Mouse (Mus musculus): ENCODE data around the gene Sgcb.
"Not testable (repeated sequence)": the region's sequence is repeated elsewhere in the genome, so short reads cannot be mapped to it uniquely, and the experiment has no call there.

The Sgcb gene

DNA sequence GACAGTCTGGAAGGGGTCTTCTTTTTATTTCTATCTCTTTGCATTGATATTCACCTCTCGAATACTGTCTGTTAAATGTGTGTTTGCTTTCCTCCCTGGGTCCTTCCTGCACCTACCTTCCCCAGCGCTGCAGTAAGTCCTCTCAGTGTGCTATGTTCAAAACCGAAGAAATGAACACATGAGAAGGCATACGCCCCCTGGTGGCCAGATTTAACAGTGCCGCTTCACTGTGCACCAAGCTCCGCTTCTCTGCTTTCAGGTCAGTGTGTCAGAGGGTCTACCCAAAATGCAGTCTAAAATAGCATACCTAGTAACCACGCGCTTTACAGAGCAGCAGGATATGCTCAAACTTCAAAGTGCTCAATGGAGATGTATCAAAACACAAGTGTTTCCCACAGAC, 14.4 kb downstream of the Sgcb start:
- DNase-seq (ENCODE audit: extremely low spot score), result peak; percentile 38

DNA sequence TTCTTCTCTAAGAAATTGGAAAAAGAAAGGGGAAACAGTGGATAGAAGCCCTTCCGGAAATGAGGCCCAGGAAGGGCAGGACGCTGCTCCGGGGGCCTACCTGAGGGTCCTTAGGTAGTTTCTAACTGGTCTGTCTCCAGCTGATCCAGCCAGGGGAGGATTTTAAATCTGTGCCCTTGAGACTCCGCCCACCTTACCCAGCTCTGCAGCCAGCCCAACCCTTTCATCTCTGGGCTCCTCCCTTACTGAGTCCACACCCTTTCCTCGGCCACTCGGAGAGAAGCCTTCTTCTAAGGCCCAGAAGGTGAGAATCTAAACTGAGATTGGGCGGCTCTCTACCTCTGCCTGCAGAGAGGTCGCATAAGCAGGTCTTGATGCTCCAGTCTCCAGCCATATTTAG, 15.3 kb downstream of the Sgcb start, which contains the start of gene Lrrc66:
TSS of gene Lrrc66 (minus strand) at position 236 of the 400 bp plus-strand sequence.
- DNase-seq (ENCODE audit: extremely low spot score), result no peak

DNA sequence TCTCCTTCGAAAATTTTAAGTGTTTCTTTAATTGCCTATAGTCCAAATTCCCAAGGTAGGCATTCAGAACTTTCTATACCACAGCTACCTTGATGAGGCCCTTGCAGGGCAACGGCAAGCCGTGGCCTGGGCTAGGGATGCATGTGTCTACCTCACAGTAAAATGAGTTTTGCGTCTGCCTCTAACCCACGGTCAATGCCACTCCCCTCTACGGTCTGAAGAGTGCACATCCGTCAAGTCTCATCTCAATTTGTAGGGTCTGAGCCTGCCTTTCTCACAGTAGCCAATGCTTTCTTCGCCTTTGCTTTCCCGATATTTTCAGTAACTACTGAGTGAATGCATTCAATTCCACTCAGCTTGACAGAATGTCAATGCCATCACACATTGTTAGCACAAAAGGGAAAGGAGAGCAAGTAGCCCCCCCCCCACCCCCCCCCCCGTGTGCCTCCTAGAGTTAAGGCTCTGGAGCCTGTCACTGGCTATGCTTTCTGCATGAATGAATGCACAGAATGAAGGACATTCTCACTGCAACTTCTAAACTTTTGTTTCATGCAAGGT, 16.5 kb downstream of the Sgcb start:
- DNase-seq (ENCODE audit: extremely low spot score), result no peak

DNA sequence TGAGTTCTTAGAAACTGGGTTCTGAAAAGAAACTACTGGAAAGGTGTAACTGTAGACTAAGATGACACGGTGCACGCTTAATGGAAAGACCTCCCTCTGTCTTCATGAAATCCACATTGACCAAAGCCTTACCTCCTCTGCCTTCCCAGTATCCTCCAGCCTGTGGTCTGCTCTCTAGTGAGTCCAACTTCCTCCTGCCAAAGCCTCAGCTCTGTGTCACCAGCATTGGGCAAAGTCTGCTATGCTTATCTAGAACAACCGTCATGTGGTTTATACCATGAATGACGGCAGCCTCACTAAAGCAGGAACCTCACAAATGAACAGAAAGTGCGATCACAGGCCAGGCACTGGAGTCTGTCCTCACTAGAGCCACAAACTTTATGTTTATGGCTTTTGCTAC, 17.4 kb downstream of the Sgcb start:
- no peak for DNase-seq (ENCODE audit: extremely low spot score)

DNA sequence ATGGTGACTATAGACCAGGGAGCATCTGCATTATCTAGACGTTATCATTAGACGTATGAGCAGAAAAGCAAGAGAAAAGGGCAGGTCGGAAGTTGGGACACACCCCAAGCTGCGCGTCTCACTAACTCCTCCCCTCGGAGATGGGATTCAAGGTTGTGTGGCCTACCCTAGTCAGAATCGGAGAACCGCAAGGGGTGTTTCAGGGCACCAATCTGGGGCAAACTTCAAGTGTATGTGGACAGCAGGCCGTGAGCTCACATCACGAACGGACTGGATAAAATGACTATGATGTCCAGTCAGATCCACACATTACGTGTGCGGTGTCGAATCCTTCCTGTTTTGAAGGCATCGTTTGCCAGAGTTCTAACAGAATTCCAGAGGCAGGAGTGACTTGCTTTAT, 19.6 kb downstream of the Sgcb start:
- no peak for DNase-seq (ENCODE audit: extremely low spot score)

DNA sequence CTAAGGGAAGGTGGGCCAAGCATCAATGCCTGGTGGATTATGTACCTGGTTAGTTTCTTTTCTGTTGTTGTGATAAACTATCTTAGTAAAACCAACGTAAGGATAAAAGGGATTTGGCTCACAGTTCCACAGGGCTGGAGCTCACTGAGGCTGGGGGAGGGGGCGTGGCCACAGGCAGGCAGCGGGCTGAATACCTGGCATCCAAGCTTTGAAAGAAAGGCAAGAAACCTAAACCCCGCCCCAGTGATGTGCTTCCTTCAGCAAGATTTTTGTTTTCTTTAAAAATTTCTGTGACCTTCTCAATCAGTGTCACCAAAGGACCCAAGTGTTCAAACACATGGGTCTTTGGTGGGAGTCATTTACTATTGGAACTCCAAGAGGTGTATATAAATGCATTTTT, 20.0 kb downstream of the Sgcb start:
- DNase-seq (ENCODE audit: extremely low spot score), result no peak

DNA sequence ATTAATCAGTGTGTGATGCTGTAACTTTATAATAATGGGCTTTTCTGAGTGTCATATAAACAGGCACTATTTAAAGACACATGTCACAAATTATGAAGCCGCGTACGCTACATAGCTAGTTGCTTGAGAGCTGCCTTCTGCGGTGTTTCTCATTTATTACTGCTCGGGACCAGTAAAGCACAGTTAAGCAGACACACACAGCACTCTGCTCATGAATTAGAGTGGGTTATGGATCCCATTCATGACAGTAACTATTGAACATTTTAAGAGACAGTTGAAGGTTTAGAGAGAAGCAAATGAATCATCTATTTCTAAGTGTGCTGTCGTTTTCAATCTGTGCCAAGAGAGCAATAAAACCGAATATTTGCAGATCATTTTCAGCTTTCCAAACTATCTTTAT, 20.7 kb downstream of the Sgcb start:
- no peak for DNase-seq (ENCODE audit: extremely low spot score)

DNA sequence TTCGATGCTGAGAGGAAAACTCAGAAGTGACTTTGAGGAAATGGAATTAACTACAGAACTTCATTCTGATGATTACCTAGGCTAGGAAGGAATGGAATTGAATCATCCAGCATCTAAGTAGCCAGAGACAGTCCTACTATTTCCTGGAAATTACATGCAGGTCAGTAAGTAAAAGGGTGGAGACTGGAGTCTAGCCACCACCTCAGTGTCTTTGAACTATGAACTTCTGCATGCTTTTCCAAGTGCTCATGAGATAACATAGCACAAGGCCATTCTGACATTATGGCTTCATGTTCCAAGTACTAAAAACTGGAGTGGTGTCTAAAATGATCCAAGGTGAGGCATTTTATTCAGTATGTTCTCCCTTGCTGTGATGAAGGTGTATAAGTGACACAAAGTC, 22.1 kb downstream of the Sgcb start:
- DNase-seq (ENCODE audit: extremely low spot score), result no peak

DNA sequence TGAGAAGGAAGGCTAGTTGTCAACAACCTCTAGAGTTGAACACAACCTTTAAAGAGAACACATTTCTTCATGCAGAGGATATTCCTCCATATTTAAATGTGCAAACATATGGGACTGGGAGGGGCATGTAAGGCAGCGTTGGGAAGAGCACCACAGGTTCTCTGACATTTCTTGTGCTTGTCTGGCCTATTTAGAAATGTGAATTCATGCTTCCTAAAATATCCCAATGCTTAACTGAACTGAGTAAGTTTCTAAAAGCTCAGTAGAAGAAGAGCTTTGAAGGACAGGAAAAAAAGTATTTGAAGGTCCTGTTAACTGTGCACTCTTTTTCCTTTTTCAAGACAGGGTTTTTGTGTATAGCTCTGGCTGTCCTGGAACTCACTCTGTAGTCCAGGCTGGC, 28.6 kb downstream of the Sgcb start:
- no peak for DNase-seq (ENCODE audit: extremely low spot score)

DNA sequence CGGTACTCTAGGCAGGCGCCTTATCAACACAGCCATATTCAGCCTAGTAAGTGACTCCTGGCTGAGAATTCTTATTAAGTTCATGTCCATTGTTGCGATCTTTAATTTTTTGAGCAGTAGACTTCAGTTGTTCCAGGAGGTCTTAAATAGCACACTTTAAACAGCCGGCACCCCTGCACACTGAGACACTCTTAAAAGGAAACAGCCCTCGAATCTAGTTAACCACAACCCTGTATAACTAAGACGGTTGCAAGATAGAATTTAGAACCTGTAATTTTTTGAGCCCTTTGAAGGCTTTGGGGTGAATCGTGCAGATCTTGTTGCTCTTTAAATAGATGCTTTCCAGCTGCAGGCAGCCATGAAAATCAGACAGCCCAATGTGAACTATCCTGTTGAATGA, 32.4 kb downstream of the Sgcb start:
- DNase-seq (ENCODE audit: extremely low spot score), result no peak

DNA sequence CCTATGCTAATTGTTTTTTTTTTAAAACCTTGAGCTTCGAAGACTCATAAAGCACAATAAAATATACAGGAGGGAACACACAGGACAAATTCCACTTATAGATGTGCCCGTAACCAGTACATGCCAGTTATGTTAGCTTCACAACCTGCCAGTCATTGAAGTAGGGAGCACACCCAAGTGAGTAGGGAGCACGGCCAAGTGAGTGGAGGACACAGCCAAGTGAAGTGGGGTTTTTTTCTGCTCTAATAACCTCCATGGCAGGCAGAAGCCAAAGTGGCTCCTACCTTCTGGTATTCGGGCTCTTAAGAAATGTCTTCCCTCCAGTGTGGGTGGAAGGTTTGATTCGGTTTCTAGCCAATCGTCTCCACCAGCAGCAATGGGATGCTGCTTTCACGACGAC, 34.3 kb downstream of the Sgcb start:
- no peak for DNase-seq (ENCODE audit: extremely low spot score)

DNA sequence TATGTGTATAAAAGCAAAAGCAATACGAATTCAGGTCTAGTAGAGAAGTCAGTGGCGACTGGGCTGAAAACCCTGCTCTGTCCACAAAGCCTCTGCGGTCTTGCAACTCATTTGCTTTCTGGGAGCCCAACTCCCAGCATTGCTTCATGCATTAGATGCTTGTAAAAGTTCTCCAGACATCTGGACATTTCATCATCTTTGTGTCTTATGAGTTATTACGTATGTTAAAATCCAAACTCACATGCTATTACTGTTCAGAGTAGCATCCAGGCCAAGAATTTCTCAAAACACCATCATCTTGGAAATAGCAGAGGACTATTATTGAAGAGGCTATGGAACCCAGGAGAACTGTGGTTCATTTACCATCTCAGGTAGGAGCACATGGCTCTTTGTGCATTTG, 36.5 kb downstream of the Sgcb start:
- no peak for DNase-seq (ENCODE audit: extremely low spot score)

DNA sequence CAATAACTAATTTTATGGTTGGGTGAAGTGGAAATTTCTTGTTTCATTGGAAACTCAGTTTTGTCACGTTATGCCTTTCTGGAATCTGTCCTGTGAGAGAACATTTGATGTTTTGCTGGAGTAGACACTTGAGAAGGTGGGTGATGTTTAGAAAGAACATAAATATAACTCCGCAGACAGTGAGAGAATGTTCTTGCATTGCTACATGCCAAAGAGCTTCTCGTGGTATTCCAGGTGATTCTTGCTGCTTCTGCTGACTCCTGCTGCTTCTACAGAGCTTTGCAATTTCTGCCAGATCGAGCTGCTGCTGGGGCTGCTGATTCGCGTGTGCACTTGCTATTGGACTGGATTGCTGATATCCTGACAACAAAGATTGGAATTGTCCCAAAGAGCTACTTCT, 42.6 kb downstream of the Sgcb start:
- DNase-seq (ENCODE audit: extremely low spot score), result no peak

DNA sequence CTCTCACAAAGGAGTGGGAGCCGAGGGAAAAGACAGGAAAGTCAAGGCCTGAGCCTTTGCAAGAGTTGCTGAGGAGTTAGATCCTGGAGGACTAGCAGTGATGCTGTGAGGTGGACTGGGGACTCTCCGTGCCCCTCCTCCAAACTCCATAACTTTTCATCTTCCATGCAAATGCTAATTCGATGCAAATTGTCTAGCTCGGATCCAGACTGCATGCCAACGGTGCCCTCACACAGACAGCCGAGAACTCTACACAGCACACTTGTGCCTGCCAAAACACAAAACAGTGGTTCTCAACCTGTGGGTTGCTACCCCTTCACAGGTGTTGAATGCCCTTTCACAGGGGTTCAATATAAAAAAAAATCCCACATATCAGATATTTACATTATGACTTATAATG, 43.0 kb downstream of the Sgcb start:
- no peak for DNase-seq (ENCODE audit: extremely low spot score)

DNA sequence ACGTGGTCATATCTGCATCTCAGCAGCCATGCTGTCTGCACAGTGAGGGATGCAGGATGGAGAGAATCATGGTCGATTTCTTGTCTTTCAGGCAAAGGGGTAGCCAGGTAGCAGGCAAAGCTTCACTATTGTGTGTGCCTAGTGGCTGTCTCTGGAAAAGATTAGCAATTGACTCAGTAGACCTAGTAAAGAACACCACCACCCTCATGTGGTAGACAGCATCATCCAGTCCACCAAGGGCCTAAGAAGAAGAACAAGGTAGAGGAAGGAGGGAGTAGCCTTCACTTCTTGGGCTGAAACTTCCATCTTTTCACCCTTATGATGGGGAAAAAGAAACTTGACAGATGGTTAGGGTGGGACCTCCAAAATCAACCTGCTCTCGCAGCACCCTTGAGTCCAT, 44.7 kb downstream of the Sgcb start:
- no peak for DNase-seq (ENCODE audit: extremely low spot score)

DNA sequence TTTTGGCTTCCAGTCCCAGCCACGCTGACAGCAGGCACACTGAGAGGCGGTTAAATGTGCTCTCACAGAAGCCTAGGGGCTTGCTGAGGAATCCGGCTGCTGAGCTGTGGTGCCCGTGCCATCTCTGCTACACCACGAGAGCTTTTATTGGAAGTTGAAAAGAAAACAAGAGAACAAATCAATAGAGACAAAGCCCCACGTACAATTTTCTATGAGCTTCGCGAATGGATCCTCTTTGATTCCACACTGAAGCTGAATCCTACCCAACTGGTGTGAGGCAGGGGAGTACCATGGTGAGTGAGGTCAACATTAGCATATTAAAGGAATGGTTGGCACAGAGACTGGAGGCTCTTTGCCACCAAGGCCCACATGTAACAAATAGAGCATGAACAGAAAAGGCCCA, 46.2 kb downstream of the Sgcb start:
- no peak for DNase-seq (ENCODE audit: extremely low spot score)

DNA sequence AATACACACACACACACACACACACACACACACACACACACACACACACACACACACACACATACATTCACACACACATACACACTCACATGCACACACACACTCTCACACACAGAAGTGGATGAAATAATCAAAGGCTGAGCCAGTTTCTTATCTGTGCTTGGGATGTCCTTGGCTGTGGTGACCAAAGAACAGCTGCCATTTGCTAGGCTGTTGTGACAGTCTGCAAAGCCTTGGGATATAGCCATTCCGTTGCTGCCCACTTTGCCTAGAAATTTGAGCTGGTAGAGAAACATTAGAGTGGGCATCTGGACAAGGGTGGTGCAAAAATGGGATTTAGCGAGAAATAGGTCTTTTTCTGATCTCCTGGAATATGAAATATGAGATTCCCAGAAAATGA, 47.6 kb downstream of the Sgcb start:
- DNase-seq (ENCODE audit: extremely low spot score), result no peak

DNA sequence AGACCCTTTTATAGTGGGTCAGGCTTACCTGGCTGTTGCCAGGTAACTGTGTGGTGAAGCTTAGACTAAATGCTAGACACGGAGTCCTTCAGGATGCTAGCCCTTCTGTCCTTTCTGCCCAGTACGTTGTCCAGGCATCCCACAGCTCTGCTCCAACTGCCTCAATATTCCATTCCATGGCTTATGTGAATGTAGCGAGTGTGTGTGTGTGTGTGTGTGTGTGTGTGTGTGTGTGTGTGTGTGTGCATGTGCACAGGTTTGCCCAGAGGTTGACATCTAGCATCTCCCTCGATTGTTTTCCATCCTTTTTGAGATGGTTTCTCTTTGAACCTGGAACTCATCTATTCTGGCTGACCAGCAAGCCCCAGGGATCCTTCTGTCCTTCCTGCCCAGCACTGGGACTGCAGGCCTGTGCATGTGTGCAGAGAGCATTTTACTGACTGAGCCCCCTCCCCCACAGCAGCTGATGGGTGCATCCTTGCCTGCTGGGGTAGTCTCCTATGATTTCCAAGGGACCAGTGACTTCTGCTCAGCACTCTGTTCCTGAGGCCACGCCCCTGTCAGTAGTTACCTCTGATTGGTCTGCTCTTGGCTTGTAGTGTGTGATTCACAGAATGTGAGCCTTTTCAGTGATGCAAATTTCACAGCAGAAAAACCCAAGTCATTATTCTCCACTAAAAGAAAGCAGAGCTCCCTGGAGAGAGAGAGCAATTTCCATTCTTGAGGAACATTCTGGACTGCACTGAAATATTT, 48.5 kb downstream of the Sgcb start:
- no peak for DNase-seq (ENCODE audit: extremely low spot score)

DNA sequence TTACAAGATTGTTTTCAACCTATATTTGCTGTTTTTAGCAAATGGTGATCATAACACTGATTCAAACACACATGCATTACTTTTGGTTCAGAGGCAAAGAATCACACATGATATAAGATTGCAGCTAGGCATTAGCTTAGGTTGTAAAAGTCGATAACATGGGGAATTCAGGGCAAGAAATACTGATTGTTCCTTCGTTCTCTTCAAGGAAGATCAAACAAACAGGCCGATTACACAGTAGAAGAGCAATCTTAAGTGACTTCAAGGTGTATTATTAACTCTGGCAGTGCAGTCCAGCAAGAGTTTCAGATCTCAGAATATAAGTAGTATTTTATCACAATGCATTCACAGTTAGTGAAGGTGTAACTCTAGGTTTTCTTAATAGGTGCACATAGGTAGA, 60.5 kb downstream of the Sgcb start:
- no peak for DNase-seq (ENCODE audit: extremely low spot score)

DNA sequence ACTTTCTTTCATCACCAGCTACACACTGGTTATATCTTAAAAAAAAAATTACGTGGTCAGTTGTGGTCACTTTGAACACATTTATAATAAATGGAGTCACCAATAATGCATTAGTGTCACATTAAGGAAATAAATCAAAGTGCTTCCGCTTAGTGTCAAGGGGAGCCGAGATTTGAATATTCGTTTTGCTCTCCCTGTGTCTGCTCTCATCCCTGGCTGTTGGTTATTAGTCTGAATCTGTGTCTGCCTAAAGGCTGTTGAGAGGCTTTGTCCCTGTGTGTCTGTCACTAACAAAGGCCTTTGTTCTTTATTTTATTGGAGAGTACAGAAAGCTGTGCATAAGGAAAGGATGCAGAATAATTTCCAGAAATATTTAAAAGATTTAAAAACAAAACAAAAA, 61.0 kb downstream of the Sgcb start:
- DNase-seq (ENCODE audit: extremely low spot score), result no peak

DNA sequence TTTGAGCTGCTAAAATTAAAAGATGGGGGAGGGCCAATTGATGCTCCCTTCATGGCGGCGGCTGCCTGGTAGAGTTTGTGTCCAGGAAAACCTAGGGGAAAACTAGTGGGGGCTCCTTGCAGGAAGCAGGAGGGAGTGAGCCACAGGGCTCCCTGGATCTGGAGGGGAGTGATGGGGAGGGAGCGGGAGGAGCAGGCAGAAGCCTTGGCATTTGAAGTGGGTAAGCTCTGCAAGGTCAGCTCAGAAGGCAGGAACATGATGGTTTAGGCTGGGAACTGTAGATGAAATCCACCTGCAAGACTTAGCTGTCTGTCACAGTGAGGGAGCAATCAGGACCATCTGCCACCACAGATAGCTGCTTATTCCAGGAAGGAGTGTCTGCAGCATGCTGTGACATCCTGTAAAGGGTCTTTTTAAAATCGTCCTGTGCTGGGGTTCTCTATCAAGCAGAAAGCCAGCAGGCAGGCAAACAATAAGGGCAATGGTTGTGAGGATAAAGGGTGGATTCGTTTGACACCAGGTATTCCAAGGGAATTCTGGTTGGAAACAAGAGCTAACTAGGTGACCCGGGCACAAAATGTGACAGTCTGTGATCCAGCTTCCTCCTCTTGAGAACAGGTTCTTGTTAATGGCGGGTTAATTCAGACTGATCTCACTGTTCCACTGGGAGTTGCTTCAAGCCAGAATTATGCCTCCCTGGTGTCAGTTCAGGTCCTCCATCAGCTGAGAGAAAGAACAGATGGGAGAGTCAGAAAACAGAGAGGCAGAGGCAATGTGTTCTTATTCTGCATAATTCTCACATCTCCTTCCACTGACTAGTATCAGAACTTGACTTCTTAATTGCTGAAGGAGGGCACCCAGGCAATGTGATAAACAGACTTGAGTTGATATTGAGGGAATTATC, 62.1 kb downstream of the Sgcb start:
- no peak for DNase-seq (ENCODE audit: extremely low spot score)

DNA sequence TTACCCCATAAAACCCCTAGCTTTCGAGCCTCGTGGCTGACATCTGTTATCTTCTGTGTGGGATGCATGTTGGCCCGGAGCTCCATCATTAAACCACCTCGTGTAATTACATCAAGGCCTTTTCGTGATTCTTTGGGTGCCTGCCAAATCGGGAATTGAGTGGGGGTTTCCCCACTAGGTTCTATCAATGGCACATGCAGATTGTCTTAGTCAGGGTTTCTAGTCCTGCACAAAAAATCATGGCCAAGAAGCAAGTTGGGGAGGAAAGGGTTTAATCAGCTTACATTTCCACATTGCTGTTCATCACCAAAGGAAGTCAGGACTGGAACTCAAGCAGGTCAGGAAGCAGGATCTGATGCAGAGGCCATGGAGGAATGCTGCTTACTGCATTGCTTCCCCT, 63.6 kb downstream of the Sgcb start:
- not testable (repeated sequence) for DNase-seq (ENCODE audit: extremely low spot score)

Data from embryo, embryonic 9.5 days (tissue).